Mouse (Mus musculus) Patski (cell line): ENCODE measurements around the gene Zfand3. TPM values are rescaled to one million over a fixed set of nuclear protein-coding genes. Genes with fewer than 3 reads are reported as not detected.
A peak's percentile ranks its signal among the peaks of the same experiment; 100 is the strongest.

ENCODE experiments used
- ATAC-seq: fragments of 100-300 bp; one replicate; pipeline ENCODE4 v1.8.0; 2021
- CTCF ChIA-PET: fragments of 350-600 bp; sonication (Branson Sonifier 250); formaldehyde crosslinking; loops from one replicate; lab custom pipeline; 2022; ENCODE audit warnings: inconsistent platforms; lab: Charles Lee
- POLR2A ChIA-PET: fragments of 350-600 bp; sonication (Branson Sonifier 250); formaldehyde crosslinking; loops from one replicate; lab custom pipeline; 2022; ENCODE audit warnings: antibody characterized with exemption, inconsistent platforms; lab: Charles Lee
- DNase-seq: peaks from one replicate; pipeline ENCODE4 v3.0.0-alpha.2; 2011; ENCODE audit warnings: low read depth, low spot score
- H3K27me3 ChIP-seq: fragments of 371-371 bp; one replicate; pipeline ENCODE4 v1.5.1; 2021
- CTCF ChIP-seq: fragments of 100-300 bp; IDR thresholded peaks from one replicate; pipeline ENCODE4 v1.5.1; 2021
- in situ Hi-C: fragments of 300-500 bp; cut with MboI; formaldehyde crosslinking; loops from 3 replicates; pipeline ENCODE4 v1.11.1; 2018; ENCODE audit warnings: low pct_unique_long_range_greater_than_20kb, mixed read lengths
- polyA plus RNA-seq: library from polyadenylated mRNA; unstranded; gene quantifications from one replicate; pipeline ENCODE4 v1.2.3, GENCODE M21; 2021

Gene Zfand3
- polyA plus RNA-seq, 1 experiment from 2014 or later: 133 TPM

DNA sequence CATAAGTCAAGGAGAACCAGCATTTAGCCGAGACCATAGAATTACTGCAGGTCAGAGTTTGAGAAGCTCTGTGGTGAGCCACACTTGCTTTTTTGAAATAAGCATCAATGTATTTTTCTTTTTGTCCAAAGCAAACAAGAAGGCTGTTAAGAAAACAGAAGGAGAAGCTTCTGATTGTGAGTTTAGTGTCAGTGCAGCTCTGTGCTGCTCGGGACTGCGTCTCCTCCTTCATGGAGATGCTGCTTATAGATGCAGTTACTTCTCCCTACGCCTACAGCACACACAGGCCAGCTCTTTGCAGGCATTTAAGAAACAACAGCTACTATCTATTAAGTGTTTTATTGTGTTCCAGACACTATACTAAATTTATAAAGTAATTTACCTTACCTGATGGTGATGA lies 107.5 kb downstream of the Zfand3 start:
- POLR2A ChIA-PET: interaction anchor here (0.5 to 0.9 kb wide), 2 partner anchors 19 to 90 kb away, joined by 3 read pairs; no protein-coding TSS in a partner anchor
- in situ Hi-C loops: loop anchor here (5.0 to 10.0 kb wide), 2 partner anchors 345 to 473 kb away; no protein-coding TSS in a partner anchor
- DNase-seq: no peak

DNA sequence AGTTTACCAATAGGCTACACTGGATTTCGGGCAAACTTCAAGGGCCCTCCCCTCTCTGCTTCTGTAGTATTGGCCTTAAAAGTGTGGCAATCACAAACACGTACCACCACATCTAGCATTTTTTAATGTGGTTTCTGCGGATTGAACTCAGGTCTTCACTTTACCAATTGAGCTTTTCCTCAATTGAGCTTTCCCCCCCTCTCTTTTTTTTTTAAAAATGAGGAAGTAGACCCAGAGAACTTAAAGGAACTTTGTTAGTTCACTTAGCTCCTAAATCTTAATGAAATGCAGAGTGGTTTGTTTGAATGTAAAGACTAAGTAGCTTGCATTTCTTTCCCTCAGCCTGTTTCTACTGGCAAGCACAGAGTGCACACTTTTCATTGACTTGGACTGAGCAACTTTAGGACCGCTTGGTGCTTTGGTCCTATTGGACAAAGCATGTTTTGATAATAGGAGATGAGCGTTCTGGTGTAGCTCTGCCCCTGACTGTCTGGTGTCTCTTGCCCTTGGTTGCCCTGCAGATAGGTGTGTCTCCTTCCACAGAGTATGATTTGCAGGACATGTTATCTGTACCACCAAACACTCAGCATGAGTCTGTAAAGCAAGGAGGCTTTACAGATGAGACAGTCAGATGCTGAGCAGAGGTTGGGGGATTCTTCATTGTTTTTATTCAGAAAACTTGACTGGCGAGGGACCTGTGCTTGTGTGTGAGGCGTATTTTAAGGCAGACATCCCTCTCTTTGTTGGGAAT lies 108.2 kb downstream of the Zfand3 start:
- DNase-seq (no peak), ATAC-seq (no peak)
- CTCF ChIA-PET: interaction anchor here (1.0 to 1.7 kb wide), 3 partner anchors 15 to 137 kb away, joined by 3 to 6 read pairs (median 3); no protein-coding TSS in a partner anchor
- TF ChIP-seq CTCF: no peak
- in situ Hi-C loops: loop anchor here (5.0 to 10.0 kb wide), 2 partner anchors 345 to 472 kb away; no protein-coding TSS in a partner anchor
- POLR2A ChIA-PET: interaction anchor here (0.5 to 1.0 kb wide), 2 partner anchors 19 to 42 kb away, joined by 3 read pairs; no protein-coding TSS in a partner anchor
- no peaks in the 10 kb centered on the region for H3K27me3 ChIP-seq

More for the DNA sequence above, 107.5 kb downstream of the Zfand3 start:
- no peaks in the 10 kb centered on the region for H3K27me3 ChIP-seq
- CTCF ChIA-PET: interaction anchor here (1.0 to 1.7 kb wide), 3 partner anchors 14 to 136 kb away, joined by 3 to 6 read pairs (median 3); no protein-coding TSS in a partner anchor
- no peak for ATAC-seq
- no peak for TF ChIP-seq CTCF

DNA sequence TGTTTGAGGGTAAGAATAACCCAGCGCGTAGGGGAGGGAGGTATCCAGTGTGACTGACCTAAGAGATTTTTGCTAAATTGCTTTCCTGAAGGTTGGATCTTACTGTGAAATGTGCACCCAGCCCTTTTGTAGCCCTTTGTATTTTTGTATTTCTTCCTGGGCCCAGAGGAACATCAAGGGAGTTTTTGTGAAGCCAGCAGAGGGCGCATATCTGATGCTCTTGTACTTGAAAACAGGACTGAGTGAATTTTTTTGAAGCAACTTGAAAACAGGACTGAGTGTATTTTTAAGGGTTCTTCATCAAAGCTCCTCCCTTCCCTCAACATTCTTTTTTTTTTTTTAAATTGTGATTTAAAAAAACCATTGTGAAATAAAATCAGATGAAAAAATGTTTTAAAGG lies 110.2 kb downstream of the Zfand3 start:
- ChIA-PET POLR2A (no interaction called here), CTCF (interaction anchor here (0.8 to 1.7 kb wide), 4 partner anchors 11 to 21 kb away, joined by 3 to 5 read pairs (median 3); no protein-coding TSS in a partner anchor)
- no peak for ATAC-seq

DNA sequence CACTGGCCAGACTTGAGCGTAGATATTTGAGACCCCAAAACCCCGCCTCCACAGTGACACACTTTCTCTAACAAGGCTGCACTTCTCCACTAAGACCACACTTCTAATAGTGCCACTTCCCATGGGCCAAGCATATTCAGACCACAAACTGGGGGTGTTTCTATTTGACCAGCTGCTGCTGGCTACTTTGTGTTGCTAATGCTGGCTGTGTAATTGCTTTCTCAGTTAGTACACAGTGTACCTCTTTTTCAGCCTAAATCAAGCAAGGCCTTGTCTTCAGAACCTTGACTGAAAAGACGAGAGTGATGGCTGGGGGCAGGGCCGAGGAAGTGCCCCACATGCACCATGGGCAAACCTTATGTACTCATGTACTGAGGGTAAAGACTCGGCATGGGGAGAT lies 111.7 kb downstream of the Zfand3 start:
- ATAC-seq (no peak), DNase-seq (no peak)
- ChIA-PET CTCF (interaction anchor here (1.5 to 1.7 kb wide), 2 partner anchors 10 to 14 kb away, joined by 4 to 5 read pairs; no protein-coding TSS in a partner anchor), POLR2A (no interaction called here)
- in situ Hi-C loops: loop anchor here (10.0 kb wide), 1 partner anchor 469 kb away; no protein-coding TSS in a partner anchor
- H3K27me3 ChIP-seq: no peaks in the 10 kb centered on the region
- TF ChIP-seq CTCF: no peak

More for the DNA sequence above, 110.2 kb downstream of the Zfand3 start:
- no peaks in the 10 kb centered on the region for H3K27me3 ChIP-seq
- in situ Hi-C loops: loop anchor here (5.0 to 10.0 kb wide), 2 partner anchors 343 to 470 kb away; no protein-coding TSS in a partner anchor
- no peak for DNase-seq
- peak; percentile 76 for TF ChIP-seq CTCF

DNA sequence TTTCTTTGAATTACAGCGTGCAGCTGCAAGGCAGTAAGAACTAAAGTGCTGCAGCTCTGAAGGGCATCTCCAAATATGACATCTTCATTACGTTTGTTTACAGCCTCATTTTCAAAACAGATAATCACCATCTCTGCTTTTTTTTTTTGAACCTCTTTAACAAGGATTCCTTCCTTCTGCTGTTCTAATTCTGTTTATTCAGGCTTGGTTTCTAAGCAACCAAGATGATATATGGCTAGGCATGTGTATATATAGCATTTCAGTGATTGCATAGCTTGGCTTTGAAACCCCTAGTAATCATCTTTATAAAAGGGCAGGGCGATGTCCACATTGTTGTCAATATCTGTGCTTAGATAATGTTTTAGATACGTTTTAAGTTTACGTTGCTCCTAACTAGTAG lies 113.5 kb downstream of the Zfand3 start:
- ChIA-PET POLR2A (no interaction called here), CTCF (interaction anchor here (1.5 kb wide), 1 partner anchor 76 kb away, joined by 3 read pairs; no protein-coding TSS in a partner anchor)
- DNase-seq (no peak), ATAC-seq (no peak)
- in situ Hi-C loops: loop anchor here (10.0 kb wide), 1 partner anchor 467 kb away; no protein-coding TSS in a partner anchor
- H3K27me3 ChIP-seq: no peaks in the 10 kb centered on the region
- no peak for TF ChIP-seq CTCF

DNA sequence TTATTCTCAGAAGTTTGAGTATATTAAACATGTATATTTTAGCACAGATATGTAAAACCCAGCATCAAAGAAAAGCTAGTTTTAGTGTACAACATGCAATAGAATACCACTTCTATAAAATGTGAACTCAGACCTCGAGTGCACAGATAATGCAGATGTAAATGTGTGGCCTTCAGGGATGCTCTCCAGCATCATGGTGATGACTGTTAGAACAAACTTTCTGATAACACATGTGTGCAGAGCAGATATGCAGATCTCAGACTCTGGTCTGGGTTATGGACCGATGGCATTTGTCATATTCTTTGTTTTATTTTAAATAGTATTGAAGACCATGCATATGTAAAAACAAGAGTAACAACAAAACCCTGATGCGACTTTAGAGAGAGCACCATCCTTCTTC lies 117.7 kb downstream of the Zfand3 start:
- TF ChIP-seq CTCF: no peak
- CTCF ChIA-PET: no interaction called here
- no peaks in the 10 kb centered on the region for H3K27me3 ChIP-seq
- POLR2A ChIA-PET: no interaction called here
- no peak for DNase-seq
- in situ Hi-C loops: no loop called here
- no peak for ATAC-seq

DNA sequence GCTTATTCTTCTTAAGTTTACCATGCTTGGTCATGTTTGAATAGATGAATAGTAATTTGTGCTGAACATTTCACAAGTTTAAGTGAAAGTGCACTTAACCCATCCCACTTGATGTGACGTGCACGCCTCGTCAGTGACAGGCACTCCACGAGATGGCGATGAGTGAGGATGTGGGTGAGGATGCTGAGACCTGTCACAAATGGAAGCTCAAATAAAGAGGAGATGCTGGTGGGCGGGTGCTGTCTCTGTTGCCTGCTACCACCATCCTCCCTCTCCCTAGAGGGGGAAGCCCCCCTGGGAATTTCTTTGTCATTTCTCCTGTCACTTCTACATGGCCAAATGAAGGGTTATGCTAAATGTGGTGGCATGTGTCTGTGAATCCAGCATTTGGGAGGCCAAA lies 123.9 kb downstream of the Zfand3 start:
- ChIA-PET CTCF (interaction anchor here (1.1 to 1.2 kb wide), 2 partner anchors 13 to 305 kb away, joined by 3 read pairs; no protein-coding TSS in a partner anchor), POLR2A (no interaction called here)
- TF ChIP-seq CTCF: no peak
- DNase-seq: no peak
- no peaks in the 10 kb centered on the region for H3K27me3 ChIP-seq
- ATAC-seq: no peak
- in situ Hi-C loops: no loop called here

DNA sequence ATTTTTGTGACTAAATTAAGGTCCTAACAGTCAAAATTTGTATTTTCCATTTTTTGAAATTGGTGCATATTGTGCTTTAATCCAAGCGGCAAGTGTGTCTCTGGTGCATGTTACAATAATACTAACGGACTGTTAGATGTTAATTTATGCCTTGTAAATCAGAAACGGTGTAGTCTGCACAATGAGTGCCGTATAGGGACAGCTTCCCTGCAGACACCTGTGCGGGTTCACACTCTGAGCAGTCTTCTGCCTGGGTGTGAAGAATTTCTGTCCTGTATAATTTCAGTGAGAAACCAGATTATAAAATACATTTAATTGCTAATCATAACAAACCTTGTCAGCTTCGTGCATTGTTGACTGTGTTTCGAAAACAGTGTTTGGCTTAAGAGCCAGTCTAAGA lies 124.7 kb downstream of the Zfand3 start:
- ChIA-PET CTCF (no interaction called here), POLR2A (no interaction called here)
- no peak for ATAC-seq
- in situ Hi-C loops: no loop called here
- no peak for DNase-seq
- H3K27me3 ChIP-seq: no peaks in the 10 kb centered on the region
- TF ChIP-seq CTCF: no peak

DNA sequence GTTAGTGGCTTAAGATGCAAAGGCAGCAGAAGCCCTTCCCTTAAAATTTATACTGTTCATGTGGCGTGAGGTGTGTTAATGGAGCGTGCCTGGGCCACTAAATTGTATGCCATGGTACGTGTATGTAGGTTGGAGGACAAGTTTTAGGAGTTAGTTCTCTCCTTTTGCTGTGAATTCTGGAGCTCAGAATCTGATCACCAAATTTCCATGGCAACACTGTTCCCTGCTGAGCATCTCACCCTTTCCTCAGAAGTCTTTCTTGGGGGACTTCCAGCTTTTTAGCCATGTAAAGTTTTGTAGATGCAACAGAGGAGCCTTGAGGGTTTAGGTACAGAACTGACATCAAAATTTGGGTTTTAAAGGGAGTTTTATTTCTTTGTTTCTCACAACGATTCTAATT lies 125.8 kb downstream of the Zfand3 start:
- H3K27me3 ChIP-seq: no peaks in the 10 kb centered on the region
- no peak for TF ChIP-seq CTCF
- ChIA-PET POLR2A (no interaction called here), CTCF (interaction anchor here (1.3 kb wide), 1 partner anchor 24 kb away, joined by 3 read pairs; no protein-coding TSS in a partner anchor)
- ATAC-seq (no peak), DNase-seq (no peak)
- in situ Hi-C loops: no loop called here

DNA sequence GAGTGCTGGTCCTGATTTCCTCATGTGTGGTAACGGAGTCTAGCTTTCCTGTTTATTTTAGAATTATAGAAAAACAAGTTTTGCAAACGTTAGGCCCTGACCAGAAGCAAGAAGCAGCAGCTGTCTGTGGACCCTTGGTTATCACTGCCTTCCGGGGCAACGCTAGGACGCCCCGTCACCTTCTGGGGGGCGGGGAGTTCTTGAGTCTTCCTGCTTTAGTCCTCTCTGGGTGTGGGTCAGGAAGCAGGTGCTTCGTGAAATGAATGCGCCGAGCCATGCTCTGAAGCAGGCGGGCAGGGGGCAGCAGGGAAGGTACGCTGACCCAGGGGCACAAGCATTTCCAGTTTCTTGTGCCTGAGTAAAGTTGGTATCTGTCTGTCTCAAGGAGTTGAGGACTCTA lies 129.1 kb downstream of the Zfand3 start:
- no peak for ATAC-seq
- no peak for DNase-seq
- in situ Hi-C loops: no loop called here
- TF ChIP-seq CTCF: no peak
- ChIA-PET POLR2A (no interaction called here), CTCF (no interaction called here)
- no peaks in the 10 kb centered on the region for H3K27me3 ChIP-seq
